Mouse (Mus musculus) embryonic facial prominence, embryonic 15.5 days (tissue): ENCODE data around the gene As3mt. TPM values are rescaled to one million over a fixed set of nuclear protein-coding genes. Genes with fewer than 3 reads are reported as not detected.
"Not testable (repeated sequence)": the region's sequence is repeated elsewhere in the genome, so short reads cannot be mapped to it uniquely, and the experiment has no call there.

Experiments used
- ATAC-seq: fragments of 200-750 bp; cut with Nextera tagmentation; 2 replicates; pipeline ENCODE4 v1.8.0; 2017; ENCODE audit warnings: low read depth, moderate TSS enrichment; ENCODE audit not compliant: insufficient number of reproducible peaks, low FRiP score, low TSS enrichment
- H3K27ac ChIP-seq: fragments of 300-500 bp; sonication (generic); replicated peaks from 2 replicates; pipeline ENCODE4 v1.5.1; 2015; ENCODE audit warnings: mild to moderate bottlenecking, inconsistent platforms
- H3K27me3 ChIP-seq: fragments of 300-500 bp; sonication (generic); 2 replicates; pipeline ENCODE4 v1.6.1; 2015; ENCODE audit warnings: inconsistent platforms
- H3K36me3 ChIP-seq: fragments of 300-500 bp; sonication (generic); 2 replicates; pipeline ENCODE4 v1.6.1; 2015; ENCODE audit warnings: mild to moderate bottlenecking, inconsistent platforms
- H3K4me1 ChIP-seq: fragments of 300-500 bp; sonication (generic); 2 replicates; pipeline ENCODE4 v1.6.1; 2015; ENCODE audit warnings: inconsistent platforms
- H3K4me2 ChIP-seq: fragments of 300-500 bp; sonication (generic); replicated peaks from 2 replicates; pipeline ENCODE4 v1.6.1; 2015; ENCODE audit warnings: mild to moderate bottlenecking, inconsistent platforms
- H3K4me3 ChIP-seq: fragments of 300-500 bp; sonication (generic); replicated peaks from 2 replicates; pipeline ENCODE4 v1.5.1; 2015; ENCODE audit warnings: mild to moderate bottlenecking, inconsistent platforms
- H3K9ac ChIP-seq: fragments of 300-500 bp; sonication (generic); 2 replicates; pipeline ENCODE4 v1.6.1; 2015; ENCODE audit warnings: inconsistent platforms
- H3K9me3 ChIP-seq: fragments of 300-500 bp; sonication (generic); replicated peaks from 2 replicates; pipeline ENCODE4 v1.6.1; 2016; ENCODE audit warnings: inconsistent platforms
- WGBS: fragments of 180-500 bp; shearing (Covaris S2); methylation state at CpG from one replicate; pipeline ENCODE4 v1.1.7; 2015; 5-methylcytosine and 5-hydroxymethylcytosine counted together
- polyA plus RNA-seq: library from polyadenylated mRNA; unstranded; fragments of >200 nt; fragmentation: Nextera tagmentation; extraction: Ambion mirVana; gene quantifications from 2 replicates; pipeline ENCODE4 v1.2.1, GENCODE M21; 2015

The As3mt gene
- polyA plus RNA-seq, 1 experiment from 2014 or later = 25.1 TPM

DNA sequence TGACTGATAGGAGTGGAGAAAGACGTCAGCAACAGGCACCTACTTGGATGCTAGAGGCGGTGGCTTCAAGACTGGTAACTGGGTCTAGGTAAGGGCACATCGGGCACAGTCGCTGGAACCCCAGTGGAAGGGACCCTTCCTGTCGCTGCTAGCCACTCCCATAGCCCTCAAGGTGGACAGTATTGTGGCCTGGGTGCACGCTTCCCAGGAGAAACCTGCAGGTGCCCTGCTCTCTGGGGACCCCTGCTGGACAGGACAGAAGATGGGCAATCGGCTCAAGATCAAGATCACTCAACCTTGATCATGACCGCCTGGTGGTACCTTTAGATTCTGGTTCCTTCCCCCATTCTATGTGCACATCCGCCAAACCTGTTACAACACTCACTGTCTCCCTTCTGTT, 47.8 kb downstream of the As3mt start:
- H3K9ac ChIP-seq = no peak overlapping the region
- no peak for ATAC-seq
- H3K27me3 ChIP-seq = no peaks in the 10 kb centered on the region; the same call in 1 of the 2 replicates
- H3K4me3 ChIP-seq = no peak overlapping the region
- H3K9me3 ChIP-seq = no peaks in the 10 kb centered on the region
- no peak overlapping the region for H3K4me2 ChIP-seq
- H3K36me3 ChIP-seq = no peaks in the 10 kb centered on the region
- no peaks in the 10 kb centered on the region for H3K4me1 ChIP-seq
- 50% methylated on average over 9 of the region's 9 CpGs for WGBS
- no peak overlapping the region for H3K27ac ChIP-seq

DNA sequence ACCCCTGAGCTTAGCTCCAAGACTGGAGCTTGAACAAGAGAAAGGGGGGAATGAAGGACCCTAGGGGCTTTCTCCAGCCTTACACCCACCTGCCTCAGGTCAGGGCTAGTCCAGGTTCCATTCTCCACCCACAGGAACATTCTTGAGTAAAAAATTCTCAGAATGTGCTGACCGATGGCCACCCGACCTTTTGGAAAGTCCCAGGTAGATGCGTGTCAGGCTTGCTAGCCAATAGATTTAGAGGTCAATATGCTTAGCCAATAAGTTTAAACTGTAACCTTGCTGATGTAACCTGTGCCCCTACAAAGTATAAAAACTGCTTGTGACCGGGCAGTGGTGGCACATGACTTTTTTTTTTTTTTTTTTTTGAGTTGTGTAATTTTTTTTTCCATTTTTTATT, 49.0 kb downstream of the As3mt start:
- ATAC-seq = no peak
- no peak overlapping the region for H3K4me3 ChIP-seq
- H3K4me2 ChIP-seq = no peak overlapping the region
- no peaks in the 10 kb centered on the region for H3K4me1 ChIP-seq
- H3K27ac ChIP-seq = no peak overlapping the region
- no peak overlapping the region for H3K9ac ChIP-seq
- H3K27me3 ChIP-seq = no peaks in the 10 kb centered on the region; the same call in 1 of the 2 replicates
- H3K36me3 ChIP-seq = no peaks in the 10 kb centered on the region
- WGBS = 86% methylated on average over 4 of the region's 4 CpGs
- H3K9me3 ChIP-seq = no peaks in the 10 kb centered on the region

DNA sequence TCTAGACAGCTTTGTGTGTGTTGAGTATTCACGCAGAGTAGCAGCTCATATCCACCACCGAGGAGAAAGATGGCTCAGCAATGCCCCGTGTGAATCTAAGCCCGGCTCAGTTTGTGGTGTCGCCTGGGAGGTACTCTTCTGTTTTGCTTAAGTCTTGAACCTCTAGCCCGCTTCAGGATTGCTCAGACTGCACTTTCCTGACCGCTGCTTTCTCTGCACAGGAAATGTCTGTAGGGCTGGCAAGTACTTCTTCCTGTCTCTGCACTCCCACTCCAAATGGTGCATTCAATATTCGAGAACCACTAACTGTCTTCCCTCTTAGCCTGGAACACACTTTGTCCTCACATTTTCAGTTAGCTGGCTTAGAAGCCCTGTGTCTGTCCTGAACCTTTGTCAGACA, 51.8 kb downstream of the As3mt start:
- WGBS = 59% methylated on average over 8 of the region's 8 CpGs
- H3K4me2 ChIP-seq = no peak overlapping the region

DNA sequence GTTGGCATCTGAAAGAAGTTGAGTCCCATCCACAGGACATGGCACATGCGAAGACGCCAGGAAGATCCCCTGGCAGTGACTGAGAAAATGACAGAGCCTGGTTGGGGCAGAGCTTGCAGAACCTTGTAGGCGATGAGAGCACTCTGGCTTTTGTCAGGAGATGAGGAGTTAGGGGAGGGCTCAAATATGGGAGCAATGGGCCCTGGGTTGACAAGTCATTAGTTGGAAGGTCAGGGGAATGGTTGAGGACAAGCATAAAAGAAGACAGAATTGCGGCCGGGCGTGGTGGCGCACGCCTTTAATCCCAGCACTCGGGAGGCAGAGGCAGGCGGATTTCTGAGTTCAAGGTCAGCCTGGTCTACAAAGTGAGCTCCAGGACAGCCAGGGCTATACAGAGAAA, 52.7 kb downstream of the As3mt start:
- H3K4me3 ChIP-seq, H3K9me3 ChIP-seq, H3K27ac ChIP-seq, H3K4me2 ChIP-seq, ATAC-seq, H3K9ac ChIP-seq, H3K36me3 ChIP-seq: not testable (repeated sequence)
- 85% methylated on average over 10 of the region's 10 CpGs for WGBS
- peaks cover 17% of the 10 kb centered on the region for H3K27me3 ChIP-seq
- H3K4me1 ChIP-seq = peaks cover 26% of the 10 kb centered on the region

More for the DNA sequence above, 51.8 kb downstream of the As3mt start:
- peaks cover 18% of the 10 kb centered on the region for H3K4me1 ChIP-seq
- H3K27me3 ChIP-seq = peaks cover 17% of the 10 kb centered on the region
- ATAC-seq = no peak
- no peak overlapping the region for H3K4me3 ChIP-seq
- H3K9me3 ChIP-seq = no peaks in the 10 kb centered on the region
- H3K27ac ChIP-seq = no peak overlapping the region
- H3K9ac ChIP-seq = no peak overlapping the region
- no peaks in the 10 kb centered on the region for H3K36me3 ChIP-seq

DNA sequence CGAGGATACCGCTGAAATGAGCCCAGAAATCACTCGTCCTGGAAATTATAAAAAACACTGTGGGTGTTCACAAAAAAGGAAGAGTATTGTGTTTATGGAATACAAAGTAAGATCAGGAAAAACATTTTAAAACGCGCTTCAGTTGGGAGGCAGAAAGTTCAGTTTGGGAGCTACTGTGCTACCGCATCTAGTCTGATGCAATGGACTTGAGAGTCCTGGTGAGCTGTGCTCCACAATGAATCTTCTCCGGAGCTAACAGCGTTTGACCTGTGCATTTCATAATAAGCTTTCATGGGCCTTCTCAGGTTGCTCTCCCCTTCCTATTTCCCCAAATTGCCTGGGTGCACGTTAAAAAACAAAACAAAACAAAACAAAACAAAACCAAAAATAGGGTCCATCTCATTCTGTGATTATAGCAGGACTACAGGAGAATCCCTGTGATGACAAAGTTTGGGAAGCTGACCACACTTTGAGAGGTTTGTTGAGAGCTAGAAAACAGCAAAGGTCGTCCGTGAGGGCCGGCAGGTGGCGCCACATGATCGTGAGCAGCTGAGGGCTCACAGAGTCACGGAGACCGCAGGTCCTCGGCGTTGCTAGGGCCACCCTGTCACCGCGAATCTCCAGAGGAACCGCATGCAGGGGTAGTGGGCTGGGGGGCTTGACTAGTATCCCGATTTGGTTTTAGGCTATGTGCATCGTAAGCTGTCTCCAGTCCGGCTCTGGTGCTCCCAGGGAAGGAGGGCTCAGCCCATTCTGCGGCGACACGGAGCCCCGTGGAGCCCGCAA, 53.3 kb downstream of the As3mt start:
- peak overlapping the region; percentile 79 for H3K27ac ChIP-seq
- no peaks in the 10 kb centered on the region for H3K36me3 ChIP-seq
- ATAC-seq = peak; percentile 61
- peaks cover 26% of the 10 kb centered on the region for H3K4me1 ChIP-seq
- H3K9ac ChIP-seq = no peak overlapping the region
- peaks cover 17% of the 10 kb centered on the region for H3K27me3 ChIP-seq
- 17% methylated on average over 29 of the region's 29 CpGs for WGBS
- peak overlapping the region; percentile 80 for H3K4me3 ChIP-seq
- H3K9me3 ChIP-seq = no peaks in the 10 kb centered on the region
- peak overlapping the region; percentile 100 for H3K4me2 ChIP-seq

DNA sequence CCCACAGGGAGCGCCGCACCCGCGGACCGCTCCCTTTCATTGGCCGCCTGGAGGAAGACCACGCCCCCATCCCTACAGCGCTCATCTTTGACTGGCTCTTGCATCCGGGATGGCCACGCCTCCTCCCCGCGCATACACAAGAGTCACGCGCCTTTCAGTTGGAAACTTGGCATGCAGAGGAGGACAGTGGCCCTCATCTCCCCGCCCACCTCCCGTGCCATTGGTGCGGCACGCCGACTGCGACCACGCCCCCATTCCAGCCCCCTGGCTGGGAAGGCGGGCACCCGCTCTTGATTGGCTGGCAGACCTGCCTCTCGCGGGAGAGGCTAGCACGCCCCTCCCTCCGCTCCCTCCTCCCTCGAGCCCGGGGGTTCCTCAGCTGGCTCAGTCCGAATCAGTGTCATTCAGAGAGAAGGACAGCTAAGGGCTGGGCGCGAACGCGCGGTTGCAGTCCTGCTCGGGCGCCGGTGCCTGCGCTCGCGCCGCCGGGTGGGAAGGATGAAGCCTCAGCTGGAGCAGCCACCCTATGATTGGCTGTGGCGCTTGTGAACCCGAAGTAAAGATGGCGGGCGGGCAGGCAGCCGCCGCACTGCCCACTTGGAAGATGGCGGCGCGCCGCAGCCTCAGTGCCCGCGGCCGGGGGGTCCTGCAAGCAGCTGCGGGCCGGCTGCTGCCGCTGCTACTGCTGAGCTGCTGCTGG, 54.1 kb downstream of the As3mt start, which contains the start of gene Cnnm2:
Gene Cnnm2 (plus strand): TSS at position 350 of the 700 bp plus-strand sequence.
- Histone ChIP-seq H3K27me3 (peaks cover 17% of the 10 kb centered on the region), H3K27ac (peak within 1 kb of the TSS; percentile 79), H3K9me3 (no peaks in the 10 kb centered on the region), H3K36me3 (no peaks in the 10 kb centered on the region), H3K4me1 (peaks cover 26% of the 10 kb centered on the region), H3K9ac (peak within 1 kb of the TSS; percentile 67), H3K4me2 (peak within 1 kb of the TSS; percentile 100), H3K4me3 (peak within 1 kb of the TSS; percentile 80)
- peak; percentile 96 for ATAC-seq
- WGBS = under 1% methylated on average over 59 of the region's 59 CpGs

DNA sequence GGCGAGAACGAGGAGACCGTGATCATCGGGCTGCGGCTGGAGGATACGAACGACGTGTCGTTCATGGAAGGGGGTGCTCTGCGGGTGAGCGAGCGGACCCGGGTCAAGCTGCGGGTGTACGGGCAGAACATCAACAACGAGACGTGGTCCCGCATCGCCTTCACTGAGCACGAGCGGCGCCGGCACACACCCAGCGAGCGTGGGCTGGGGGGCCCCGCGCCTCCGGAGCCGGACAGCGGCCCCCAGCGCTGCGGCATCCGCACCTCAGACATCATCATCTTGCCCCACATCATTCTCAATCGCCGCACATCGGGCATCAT, 54.7 kb downstream of the As3mt start:
- peak overlapping the region; percentile 80 for H3K4me3 ChIP-seq
- H3K9me3 ChIP-seq = no peaks in the 10 kb centered on the region
- peak overlapping the region; percentile 67 for H3K9ac ChIP-seq
- peak overlapping the region; percentile 72 for H3K27ac ChIP-seq
- peak overlapping the region; percentile 100 for H3K4me2 ChIP-seq
- ATAC-seq = no peak
- H3K36me3 ChIP-seq = no peaks in the 10 kb centered on the region
- H3K4me1 ChIP-seq = peaks cover 26% of the 10 kb centered on the region
- WGBS = under 1% methylated on average over 36 of the region's 36 CpGs
- peaks cover 17% of the 10 kb centered on the region for H3K27me3 ChIP-seq

DNA sequence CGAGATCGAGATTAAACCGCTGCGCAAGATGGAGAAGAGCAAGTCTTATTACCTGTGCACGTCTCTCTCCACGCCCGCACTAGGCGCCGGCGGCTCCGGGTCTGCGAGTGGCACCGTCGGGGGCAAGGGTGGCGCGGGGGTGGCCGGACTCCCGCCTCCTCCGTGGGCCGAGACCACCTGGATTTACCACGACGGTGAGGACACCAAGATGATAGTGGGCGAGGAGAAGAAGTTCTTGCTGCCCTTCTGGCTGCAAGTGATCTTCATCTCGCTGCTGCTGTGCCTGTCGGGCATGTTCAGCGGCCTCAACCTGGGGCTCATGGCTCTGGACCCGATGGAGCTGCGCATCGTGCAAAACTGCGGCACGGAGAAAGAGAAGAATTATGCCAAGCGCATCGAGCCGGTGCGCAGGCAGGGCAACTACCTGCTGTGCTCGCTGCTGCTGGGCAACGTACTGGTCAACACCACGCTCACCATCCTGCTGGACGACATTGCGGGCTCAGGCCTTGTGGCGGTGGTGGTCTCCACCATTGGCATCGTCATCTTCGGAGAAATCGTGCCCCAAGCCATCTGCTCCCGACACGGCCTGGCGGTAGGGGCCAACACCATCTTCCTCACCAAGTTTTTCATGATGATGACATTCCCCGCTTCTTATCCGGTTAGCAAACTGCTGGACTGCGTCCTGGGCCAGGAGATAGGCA, 55.2 kb downstream of the As3mt start:
- Histone ChIP-seq H3K36me3 (no peaks in the 10 kb centered on the region), H3K4me2 (peak overlapping the region; percentile 100), H3K27ac (no peak overlapping the region), H3K9ac (peak overlapping the region; percentile 67), H3K27me3 (peaks cover 17% of the 10 kb centered on the region), H3K9me3 (no peaks in the 10 kb centered on the region), H3K4me1 (peaks cover 26% of the 10 kb centered on the region), H3K4me3 (peak overlapping the region; percentile 80)
- ATAC-seq = no peak
- WGBS = under 1% methylated on average over 50 of the region's 50 CpGs

DNA sequence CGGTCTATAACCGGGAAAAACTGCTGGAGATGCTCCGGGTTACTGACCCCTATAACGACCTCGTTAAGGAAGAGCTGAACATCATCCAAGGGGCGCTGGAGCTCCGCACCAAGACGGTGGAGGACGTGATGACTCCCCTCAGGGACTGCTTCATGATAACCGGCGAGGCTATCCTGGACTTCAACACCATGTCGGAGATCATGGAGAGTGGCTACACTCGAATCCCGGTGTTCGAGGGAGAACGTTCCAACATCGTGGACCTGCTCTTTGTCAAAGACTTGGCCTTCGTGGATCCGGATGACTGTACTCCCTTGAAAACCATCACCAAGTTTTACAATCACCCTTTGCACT, 55.7 kb downstream of the As3mt start:
- Histone ChIP-seq H3K27me3 (peaks cover 17% of the 10 kb centered on the region), H3K36me3 (no peaks in the 10 kb centered on the region), H3K4me2 (peak overlapping the region; percentile 100), H3K4me3 (peak overlapping the region; percentile 80), H3K9ac (no peak overlapping the region), H3K9me3 (no peaks in the 10 kb centered on the region), H3K27ac (no peak overlapping the region), H3K4me1 (peaks cover 26% of the 10 kb centered on the region)
- WGBS = under 1% methylated on average over 19 of the region's 19 CpGs
- no peak for ATAC-seq

DNA sequence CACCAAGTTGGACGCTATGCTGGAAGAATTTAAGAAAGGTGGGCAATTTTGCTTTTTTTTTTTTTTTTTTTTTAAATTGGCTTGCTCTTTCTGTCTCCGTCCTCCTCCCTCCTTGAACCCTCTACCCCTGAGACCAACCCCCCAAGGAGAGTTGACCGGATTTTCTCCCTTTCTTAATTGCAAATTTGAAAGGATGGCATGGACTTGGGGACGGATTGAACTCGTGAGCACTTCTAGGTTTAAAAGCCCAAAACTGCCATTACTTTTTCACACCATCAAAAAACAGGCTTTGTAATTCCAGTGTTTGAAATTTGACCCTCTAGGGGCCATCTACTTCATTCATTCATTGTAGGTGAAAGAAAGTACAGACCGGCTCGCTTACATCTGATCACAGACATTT, 56.1 kb downstream of the As3mt start:
- no peak for ATAC-seq
- Histone ChIP-seq H3K27me3 (peaks cover 17% of the 10 kb centered on the region), H3K9ac (no peak overlapping the region), H3K9me3 (no peaks in the 10 kb centered on the region), H3K27ac (no peak overlapping the region), H3K4me2 (peak overlapping the region; percentile 100), H3K36me3 (no peaks in the 10 kb centered on the region), H3K4me1 (peaks cover 26% of the 10 kb centered on the region), H3K4me3 (peak overlapping the region; percentile 80)
- WGBS = 24% methylated on average over 7 of the region's 7 CpGs
